ENCODE assay signal across 8 mouse cellular contexts in the genomic region with DNA sequence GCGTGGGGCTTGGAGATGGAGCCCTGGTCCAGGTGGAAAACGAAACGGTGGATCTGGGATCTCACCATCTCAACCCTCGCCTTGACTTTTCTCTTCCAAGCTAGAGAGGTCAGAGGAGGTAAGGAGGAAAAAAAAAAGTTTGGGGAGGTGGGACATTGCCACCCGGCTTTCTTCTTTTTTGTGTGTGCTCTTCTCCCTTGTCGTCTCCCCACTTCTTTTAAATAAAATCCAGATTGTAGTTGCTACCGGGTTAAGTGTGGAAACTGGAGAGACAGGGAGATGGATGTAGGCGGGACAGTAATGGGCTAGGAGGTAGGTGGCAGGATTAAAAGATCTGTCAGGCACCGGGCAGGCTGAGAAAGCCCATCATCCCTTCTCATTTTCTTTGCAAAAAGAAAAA. TPM values are rescaled to one million over a fixed set of nuclear protein-coding genes. Genes with fewer than 3 reads are reported as not detected.
A peak's percentile ranks its signal among the peaks of the same experiment; 100 is the strongest.
DNase-seq lines count a peak whose midpoint lies in the region; ATAC-seq and TF ChIP-seq lines count a peak whose summit lies in the region.

No protein-coding gene starts in this region.

- no peaks in the 10 kb centered on the region for H3K9me3 ChIP-seq in lung, postnatal 0 days (ENCODE audit: low read length)
- no peaks in the 10 kb centered on the region for H3K9me3 ChIP-seq in liver, embryonic 12.5 days (replicated peaks)
- H3K9me3 ChIP-seq in stomach, embryonic 16.5 days (replicated peaks; ENCODE audit: control insufficient read depth, low read length): no peaks in the 10 kb centered on the region

- ATAC-seq in lung, postnatal 0 days: no peak
- ATAC-seq in liver, embryonic 12.5 days: no peak
- no peak for ATAC-seq in stomach, embryonic 16.5 days (ENCODE audit: insufficient read depth, low FRiP score)

- no peaks in the 10 kb centered on the region for H3K27me3 ChIP-seq in lung, postnatal 0 days (replicated peaks; ENCODE audit: insufficient read depth, low read length)
- H3K27me3 ChIP-seq in liver, embryonic 12.5 days (replicated peaks): peaks cover 28% of the 10 kb centered on the region; the same call in 1 of the 2 replicates
- no peaks in the 10 kb centered on the region for H3K27me3 ChIP-seq in stomach, embryonic 16.5 days (ENCODE audit: control insufficient read depth, insufficient read depth, low read length)

- H3K27ac ChIP-seq in lung, postnatal 0 days (ENCODE audit: low read length): no peak overlapping the region
- no peak overlapping the region for H3K27ac ChIP-seq in liver, embryonic 12.5 days
- no peak overlapping the region for H3K27ac ChIP-seq in stomach, embryonic 16.5 days (ENCODE audit: low read length)

- DNase-seq in cerebellum, postnatal 14 days: peak; percentile 6 to 14
- DNase-seq in cerebellum, postnatal 25 days: no peak
- DNase-seq in lung, postnatal 0 days (ENCODE audit: low spot score): no peak
- no peak for DNase-seq in lung, postnatal 10 days
- DNase-seq in frontal cortex, postnatal 36 days (ENCODE audit: low spot score in 2 of 2): no peak
- no peak for DNase-seq in lung, postnatal 4 days

- no peak overlapping the region; the same call in 1 of the 2 replicates for H3K9ac ChIP-seq in lung, postnatal 0 days (replicated peaks; ENCODE audit: low read depth)
- no peak overlapping the region for H3K9ac ChIP-seq in liver, embryonic 12.5 days
- H3K9ac ChIP-seq in stomach, embryonic 16.5 days (ENCODE audit: low read length): peak overlapping the region; percentile 65

- TF ChIP-seq EP300 in lung, postnatal 0 days (IDR thresholded peaks at IDR 0.05): no peak

- WGBS in lung, postnatal 0 days: 0% methylated on average over 9 of the region's 9 CpGs
- WGBS in liver, embryonic 12.5 days (ENCODE audit: insufficient replicate concordance): 2% methylated on average over 9 of the region's 9 CpGs
- 0% methylated on average over 9 of the region's 9 CpGs for WGBS in stomach, embryonic 16.5 days

- TF ChIP-seq CTCF in lung, postnatal 0 days (IDR thresholded peaks at IDR 0.05): no peak

- peak overlapping the region; percentile 45 for H3K4me3 ChIP-seq in lung, postnatal 0 days (ENCODE audit: low read depth, low read length)
- peak overlapping the region; percentile 41 for H3K4me3 ChIP-seq in liver, embryonic 12.5 days
- H3K4me3 ChIP-seq in stomach, embryonic 16.5 days (replicated peaks; ENCODE audit: low read length): peak overlapping the region; percentile 65

- no peaks in the 10 kb centered on the region for H3K36me3 ChIP-seq in lung, postnatal 0 days (ENCODE audit: insufficient read depth, low read length)
- no peaks in the 10 kb centered on the region for H3K36me3 ChIP-seq in liver, embryonic 12.5 days
- no peaks in the 10 kb centered on the region for H3K36me3 ChIP-seq in stomach, embryonic 16.5 days (ENCODE audit: control insufficient read depth, insufficient read depth, low read length)

- peaks cover 5% of the 10 kb centered on the region; the same call in 1 of the 2 replicates for H3K4me1 ChIP-seq in lung, postnatal 0 days (ENCODE audit: insufficient read depth, low read depth, low read length)
- no peaks in the 10 kb centered on the region for H3K4me1 ChIP-seq in liver, embryonic 12.5 days
- H3K4me1 ChIP-seq in stomach, embryonic 16.5 days (ENCODE audit: control insufficient read depth, insufficient read depth, low read length): peaks cover 3% of the 10 kb centered on the region; the same call in 1 of the 2 replicates

- H3K4me2 ChIP-seq in lung, postnatal 0 days (replicated peaks; ENCODE audit: low read depth, low read length): peak overlapping the region; percentile 94
- peak overlapping the region; percentile 64 for H3K4me2 ChIP-seq in liver, embryonic 12.5 days
- peak overlapping the region; percentile 77 for H3K4me2 ChIP-seq in stomach, embryonic 16.5 days (ENCODE audit: low read depth, low read length)

RNA-seq across cellular contexts. Expression of a gene that starts 0.5 kb away (rescaled TPM):
- polyA plus RNA-seq in lung, postnatal 0 days (2015; fragmentation: Nextera tagmentation; extraction: Ambion mirVana): 0.45 and 0.54 TPM in 2 replicates
- 1.7 and 2.2 TPM in 2 replicates for polyA plus RNA-seq in liver, embryonic 12.5 days (2016; fragmentation: Nextera tagmentation; extraction: Ambion mirVana)
- polyA plus RNA-seq in stomach, embryonic 16.5 days (2015; fragmentation: Nextera tagmentation; extraction: Ambion mirVana): 16.4 and 18.1 TPM in 2 replicates

Comparison
In these comparisons a context has a peak if more than half of its experiments do, and no peak if none do; other contexts are left out.
1. DNase-seq: peak in cerebellum, postnatal 14 days (2 of 2); none in cerebellum, postnatal 25 days (0 of 2), lung, postnatal 0 days (single experiment), lung, postnatal 10 days (single experiment), frontal cortex, postnatal 36 days (0 of 2) and lung, postnatal 4 days (0 of 2).
2. Peak in every context shown above with its lines, with median percentiles within 50 percentile points of each other: H3K4me2 ChIP-seq and H3K4me3 ChIP-seq.